Mouse (Mus musculus) midbrain, embryonic 10.5 days (tissue): ENCODE data around the gene Abhd8. TPM values are rescaled to one million over a fixed set of nuclear protein-coding genes. Genes with fewer than 3 reads are reported as not detected.

ENCODE experiments used
- DNase-seq: peaks from one replicate; pipeline ENCODE4 v3.0.0-alpha.2; 2017; ENCODE audit warnings: low spot score
- H3K27ac ChIP-seq: fragments of 300-500 bp; sonication (generic); replicated peaks from 2 replicates; pipeline ENCODE4 v1.5.1; 2016; ENCODE audit warnings: mild to moderate bottlenecking
- H3K27me3 ChIP-seq: fragments of 300-500 bp; sonication (generic); 2 replicates; pipeline ENCODE4 v1.6.1; 2016; ENCODE audit warnings: low read depth, mild to moderate bottlenecking; ENCODE audit not compliant: poor library complexity, severe bottlenecking
- H3K36me3 ChIP-seq: fragments of 300-500 bp; sonication (generic); 2 replicates; pipeline ENCODE4 v1.6.1; 2016; ENCODE audit warnings: mild to moderate bottlenecking, moderate library complexity
- H3K4me1 ChIP-seq: fragments of 300-500 bp; sonication (generic); 2 replicates; pipeline ENCODE4 v1.6.1; 2016
- H3K4me3 ChIP-seq: fragments of 300-500 bp; sonication (generic); 2 replicates; pipeline ENCODE4 v1.5.1; 2016; ENCODE audit warnings: mild to moderate bottlenecking, moderate library complexity
- H3K9me3 ChIP-seq: fragments of 300-500 bp; sonication (generic); replicated peaks from 2 replicates; pipeline ENCODE4 v1.6.1; 2016; ENCODE audit warnings: mild to moderate bottlenecking
- WGBS: fragments of 180-500 bp; shearing (Covaris S2); methylation state at CpG from one replicate; pipeline ENCODE4 v1.1.7; 2016; 5-methylcytosine and 5-hydroxymethylcytosine counted together
- polyA plus RNA-seq: library from polyadenylated mRNA; unstranded; fragments of >200 nt; fragmentation: Nextera tagmentation; extraction: Ambion mirVana; gene quantifications from 2 replicates; pipeline ENCODE4 v1.2.1, GENCODE M21; 2016

Abhd8 gene
- polyA plus RNA-seq, 1 experiment from 2014 or later = 75.0 TPM

DNA sequence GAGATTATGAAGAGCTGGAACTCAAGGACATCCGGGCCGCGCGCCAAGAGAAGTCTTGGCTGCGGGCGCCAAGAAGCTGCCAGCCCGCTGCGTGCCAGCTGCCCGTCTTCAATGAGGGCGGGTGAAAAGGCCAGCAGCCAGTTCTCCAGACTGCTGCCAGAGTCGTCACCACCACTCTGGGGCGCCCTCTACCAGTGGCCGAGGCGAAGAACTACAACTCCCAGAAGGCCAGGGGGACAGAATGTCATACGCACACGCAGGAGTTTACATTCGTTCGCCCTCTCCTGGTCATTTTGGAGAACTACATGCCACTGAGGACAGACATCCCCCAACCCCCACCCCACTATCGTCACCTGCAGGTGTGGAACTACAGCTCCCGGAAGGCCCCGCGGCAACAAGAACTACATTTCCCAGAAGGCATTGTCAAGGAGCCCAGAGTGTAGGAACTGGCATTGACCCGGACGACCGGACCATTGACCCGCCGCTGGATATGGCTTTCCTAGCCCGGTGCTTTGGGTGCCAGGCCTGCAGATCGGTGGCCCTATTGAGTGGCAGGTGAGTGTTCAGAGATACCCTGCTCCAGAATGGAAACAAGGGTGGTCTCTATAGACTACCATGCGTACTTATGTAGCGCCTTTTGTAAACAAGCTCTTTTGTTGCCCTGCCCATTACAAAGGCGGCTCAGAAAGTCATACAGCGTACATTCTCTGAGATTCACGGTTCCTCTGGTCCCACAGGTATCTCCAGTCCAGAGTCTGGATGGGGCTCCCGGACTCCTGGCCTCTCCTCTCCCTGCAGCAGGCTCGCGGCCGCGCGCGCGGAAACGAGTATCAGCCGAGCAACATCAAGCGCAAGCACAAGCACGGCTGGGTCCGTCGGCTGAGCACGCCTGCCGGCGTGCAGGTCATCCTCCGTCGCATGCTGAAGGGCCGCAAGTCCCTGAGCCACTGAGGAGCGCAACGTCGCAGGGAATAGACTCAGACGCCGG lies 1.4 kb upstream of the Abhd8 start, which contains the start of gene Mrpl34:
Gene Mrpl34, plus strand, starts transcription at position 447 of the 988 bp plus-strand sequence.
- H3K27ac ChIP-seq = peak within 1 kb of the TSS; percentile 91
- H3K4me1 ChIP-seq = peaks cover 53% of the 10 kb centered on the region
- peaks cover 20% of the 10 kb centered on the region for H3K27me3 ChIP-seq
- peaks cover 28% of the 10 kb centered on the region for H3K36me3 ChIP-seq
- DNase-seq = peak; percentile 98
- under 1% methylated on average over 59 of the region's 59 CpGs for WGBS
- H3K9me3 ChIP-seq = no peaks in the 10 kb centered on the region
- H3K4me3 ChIP-seq = peak within 1 kb of the TSS; percentile 91

- Histone ChIP-seq H3K36me3 (peaks cover 49% of the 10 kb centered on the region), H3K27ac (peak overlapping the region; percentile 91), H3K4me1 (peaks cover 52% of the 10 kb centered on the region), H3K4me3 (peak overlapping the region; percentile 91), H3K9me3 (no peaks in the 10 kb centered on the region), H3K27me3 (peaks cover 21% of the 10 kb centered on the region)
- WGBS = 10% methylated on average over 16 of the region's 16 CpGs
- DNase-seq = peak; percentile 60
Measured at GRCm38 (mm10) chr8:71462786-71463185, 669 bp downstream of the Abhd8 start.

DNA sequence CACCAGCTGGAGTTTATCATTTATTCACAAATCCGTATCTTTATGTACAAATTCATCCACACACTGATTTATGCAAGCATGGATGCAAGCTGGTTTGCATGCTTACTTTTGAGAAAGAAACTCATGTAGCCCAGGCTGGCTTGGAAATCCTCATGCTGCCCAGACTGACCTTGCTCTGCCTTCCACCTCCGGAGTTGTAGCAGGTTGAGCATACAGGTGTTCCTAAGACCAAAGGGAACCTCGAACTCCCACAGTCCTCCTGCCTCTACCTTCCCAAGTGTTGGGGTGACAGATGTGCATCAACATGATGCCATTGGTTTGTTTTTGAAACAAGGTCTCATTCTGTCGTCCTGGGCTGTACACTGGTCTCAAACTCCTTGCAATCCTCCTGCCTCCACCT lies 1.3 kb downstream of the Abhd8 start:
- Histone ChIP-seq H3K27me3 (peaks cover 23% of the 10 kb centered on the region), H3K27ac (no peak overlapping the region), H3K4me3 (peak overlapping the region; percentile 91), H3K9me3 (no peaks in the 10 kb centered on the region), H3K36me3 (peaks cover 55% of the 10 kb centered on the region), H3K4me1 (peaks cover 54% of the 10 kb centered on the region)
- WGBS = 75% methylated on average over 4 of the region's 4 CpGs
- DNase-seq = no peak

DNA sequence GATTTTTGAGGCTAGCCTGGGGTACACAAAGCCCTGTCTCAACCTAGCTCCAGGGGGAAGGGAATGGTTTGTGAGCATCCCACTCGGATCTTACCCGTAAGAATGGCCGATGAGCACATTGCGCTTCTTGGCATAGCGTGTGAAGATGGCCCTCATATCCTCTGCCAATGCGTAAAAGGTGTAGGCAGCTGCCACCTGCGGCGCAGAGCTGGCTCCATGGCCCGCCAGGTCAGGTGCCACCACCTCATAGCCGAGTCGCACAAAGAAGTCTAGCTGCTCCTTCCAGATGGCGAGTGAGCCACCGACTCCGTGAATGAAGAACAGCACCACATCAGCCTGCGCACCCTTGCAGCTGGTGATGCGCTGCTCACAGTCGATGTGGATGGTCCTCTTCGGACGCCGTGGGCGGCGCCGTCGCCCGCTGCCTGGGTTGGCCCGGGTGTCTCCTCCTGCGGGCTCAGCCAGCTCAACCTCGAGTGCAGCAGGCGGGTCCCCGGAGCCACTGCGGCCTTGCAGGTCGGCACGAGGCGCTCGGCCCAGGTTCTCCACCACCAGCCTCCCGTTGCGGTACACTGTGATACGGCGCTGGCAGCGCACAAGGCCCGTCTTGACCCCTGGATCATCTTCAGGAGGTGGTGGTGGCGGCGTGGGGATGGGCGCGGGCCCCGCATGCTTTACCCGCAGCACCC lies 2.2 kb downstream of the Abhd8 start:
- Histone ChIP-seq H3K4me3 (peak overlapping the region; percentile 91), H3K9me3 (no peaks in the 10 kb centered on the region), H3K4me1 (peaks cover 59% of the 10 kb centered on the region), H3K27me3 (peaks cover 27% of the 10 kb centered on the region), H3K36me3 (peaks cover 60% of the 10 kb centered on the region), H3K27ac (0 out of 2 replicates have a peak overlapping the region, but pooled peaks have one; percentile 17)
- no peak for DNase-seq
- WGBS = 79% methylated on average over 47 of the region's 47 CpGs

GRCm38 (mm10) chr8:71460716-71461115 lies 2.7 kb downstream of the Abhd8 start:
- 89% methylated on average over 6 of the region's 6 CpGs for WGBS
- no peaks in the 10 kb centered on the region for H3K9me3 ChIP-seq
- peaks cover 56% of the 10 kb centered on the region for H3K36me3 ChIP-seq
- H3K27me3 ChIP-seq = peaks cover 27% of the 10 kb centered on the region
- peaks cover 56% of the 10 kb centered on the region for H3K4me1 ChIP-seq
- no peak overlapping the region for H3K4me3 ChIP-seq
- H3K27ac ChIP-seq = no peak overlapping the region
- no peak for DNase-seq

- no peak overlapping the region for H3K4me3 ChIP-seq
- no peaks in the 10 kb centered on the region for H3K9me3 ChIP-seq
- H3K36me3 ChIP-seq = peaks cover 56% of the 10 kb centered on the region
- no peak for DNase-seq
- WGBS = 83% methylated on average over 20 of the region's 20 CpGs
- peaks cover 27% of the 10 kb centered on the region for H3K27me3 ChIP-seq
- no peak overlapping the region for H3K27ac ChIP-seq
- peaks cover 31% of the 10 kb centered on the region for H3K4me1 ChIP-seq
Measured at GRCm38 (mm10) chr8:71457659-71458270, 5.7 kb downstream of the Abhd8 start.

GRCm38 (mm10) chr8:71456906-71457305 lies 6.5 kb downstream of the Abhd8 start:
- WGBS = 38% methylated on average over 22 of the region's 22 CpGs
- Histone ChIP-seq H3K9me3 (no peaks in the 10 kb centered on the region), H3K36me3 (peaks cover 56% of the 10 kb centered on the region), H3K27me3 (peaks cover 20% of the 10 kb centered on the region; the same call in 1 of the 2 replicates), H3K4me1 (peaks cover 22% of the 10 kb centered on the region), H3K4me3 (peak overlapping the region; percentile 20), H3K27ac (no peak overlapping the region)
- no peak for DNase-seq

DNA sequence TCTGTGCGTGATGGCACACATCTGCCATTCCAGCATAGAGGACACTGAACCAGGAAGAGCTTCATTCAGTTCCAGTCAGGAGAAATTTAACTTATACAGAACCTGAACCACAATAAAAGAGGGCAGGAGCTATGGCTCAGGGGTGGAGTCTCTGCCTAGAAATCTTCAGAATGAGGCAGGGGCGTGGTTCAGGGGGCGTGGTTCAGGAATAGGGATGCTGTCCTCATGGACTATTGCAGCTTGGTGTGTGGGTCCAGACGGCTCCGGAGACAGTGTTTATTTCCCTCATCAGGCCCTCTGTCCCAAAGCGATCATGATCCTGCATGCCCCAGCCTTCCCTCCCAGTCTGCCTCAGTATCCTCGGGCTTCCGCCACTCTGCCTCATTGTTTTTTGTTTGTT lies 8.8 kb downstream of the Abhd8 start:
- Histone ChIP-seq H3K4me1 (0 out of 2 replicates have a peak, but pooled peaks cover 15% of the 10 kb centered on the region), H3K27ac (no peak overlapping the region), H3K9me3 (no peaks in the 10 kb centered on the region), H3K4me3 (no peak overlapping the region), H3K27me3 (0 out of 2 replicates have a peak, but pooled peaks cover 7% of the 10 kb centered on the region), H3K36me3 (peaks cover 35% of the 10 kb centered on the region)
- WGBS = 82% methylated on average over 8 of the region's 8 CpGs
- DNase-seq = no peak

- Histone ChIP-seq H3K4me1 (0 out of 2 replicates have a peak, but pooled peaks cover 6% of the 10 kb centered on the region), H3K36me3 (peaks cover 15% of the 10 kb centered on the region), H3K4me3 (no peak overlapping the region), H3K27ac (no peak overlapping the region), H3K9me3 (0 out of 2 replicates have a peak, but pooled peaks cover 3% of the 10 kb centered on the region), H3K27me3 (0 out of 2 replicates have a peak, but pooled peaks cover 5% of the 10 kb centered on the region)
- 96% methylated on average over 2 of the region's 2 CpGs for WGBS
- DNase-seq = peak; percentile 10
Measured at GRCm38 (mm10) chr8:71452669-71453068, 10.8 kb downstream of the Abhd8 start.

- 60% methylated on average over 11 of the region's 11 CpGs for WGBS
- DNase-seq = peak; percentile 9
- H3K27me3 ChIP-seq = no peaks in the 10 kb centered on the region
- H3K9me3 ChIP-seq = 0 out of 2 replicates have a peak, but pooled peaks cover 3% of the 10 kb centered on the region
- no peak overlapping the region for H3K4me3 ChIP-seq
- peaks cover 6% of the 10 kb centered on the region for H3K36me3 ChIP-seq
- H3K27ac ChIP-seq = no peak overlapping the region
- H3K4me1 ChIP-seq = 0 out of 2 replicates have a peak, but pooled peaks cover under 1% of the 10 kb centered on the region
Measured at GRCm38 (mm10) chr8:71451777-71452176, 11.7 kb downstream of the Abhd8 start.

GRCm38 (mm10) chr8:71451337-71451736 lies 12.1 kb downstream of the Abhd8 start:
- 60% methylated on average over 4 of the region's 4 CpGs for WGBS
- no peak for DNase-seq

GRCm38 (mm10) chr8:71445096-71445495 lies 18.4 kb downstream of the Abhd8 start:
- Histone ChIP-seq H3K27me3 (peaks cover 11% of the 10 kb centered on the region), H3K4me1 (peaks cover 4% of the 10 kb centered on the region; the same call in 1 of the 2 replicates), H3K9me3 (0 out of 2 replicates have a peak, but pooled peaks cover 3% of the 10 kb centered on the region), H3K36me3 (no peaks in the 10 kb centered on the region), H3K4me3 (no peak overlapping the region), H3K27ac (no peak overlapping the region)
- no peak for DNase-seq
- 87% methylated on average over 7 of the region's 7 CpGs for WGBS

More at GRCm38 (mm10) chr8:71451337-71451736, 12.1 kb downstream of the Abhd8 start:
- Histone ChIP-seq H3K27me3 (no peaks in the 10 kb centered on the region), H3K9me3 (0 out of 2 replicates have a peak, but pooled peaks cover 3% of the 10 kb centered on the region), H3K27ac (no peak overlapping the region), H3K4me1 (no peaks in the 10 kb centered on the region), H3K4me3 (no peak overlapping the region), H3K36me3 (peaks cover 2% of the 10 kb centered on the region; the same call in 1 of the 2 replicates)
